Mouse (Mus musculus) monocyte, adult 59 days (primary cell): Measurements from ENCODE around the gene 2610002M06Rik. TPM values are rescaled to one million over a fixed set of nuclear protein-coding genes. Genes with fewer than 3 reads are reported as not detected.

ENCODE experiments used
- total RNA-seq, 2 experiments: library from RNA; stranded (reverse); gene quantifications; one replicate each; pipeline ENCODE4 v1.2.4; 2023

The 2610002M06Rik gene
- 1 to 10 TPM; 7.5 to 8.0 TPM for total RNA-seq

DNA sequence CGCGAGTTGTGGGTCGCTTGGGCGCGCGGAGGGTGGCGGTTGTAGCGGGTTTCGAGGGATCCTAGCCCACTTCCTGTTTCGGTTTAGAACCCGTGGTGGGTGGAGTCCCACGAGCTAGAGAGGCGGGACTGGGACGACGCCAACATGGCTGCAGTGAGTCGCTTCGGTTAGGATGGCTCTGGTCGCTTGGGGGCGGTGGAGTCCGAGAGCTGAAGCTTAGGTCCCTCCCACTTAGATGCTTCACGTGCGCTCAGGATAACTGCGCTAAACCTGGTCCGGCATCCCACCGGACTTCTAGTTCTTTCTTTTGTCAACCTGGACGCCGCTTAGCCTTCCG lies at the start of gene 2610002M06Rik:
TSS of gene 2610002M06Rik (minus strand) at position 117 of the 337 bp plus-strand sequence.

GRCm38 (mm10) chrX:107792290-107792689 lies 23.8 kb downstream of the 2610002M06Rik start, which contains the start of gene Tent5d:
Tent5d (plus strand) TSS chrX:107792590.

Other genes starting within 250 kb of the 2610002M06Rik start
- not detected for gene Tbx22, start 148.4 kb downstream of the 2610002M06Rik start, total RNA-seq
- not detected for gene Tent5d, start 23.7 kb downstream of the 2610002M06Rik start, total RNA-seq
- gene Gm732, start 132.1 kb upstream of the 2610002M06Rik start, total RNA-seq: not detected